Mouse (Mus musculus) urinary bladder, postnatal 14 days (tissue): ENCODE measurements at regions not wholly inside any gene's neighbourhood (a gene's known extent, or its start where the extent isn't known, plus 50 kb on each side); places are given as distances from the start of the nearest gene placed in this dataset.
A peak's percentile ranks its signal among the peaks of the same experiment; 100 is the strongest.

ENCODE experiments used
- DNase-seq: peaks from one replicate; pipeline ENCODE4 v3.0.0; 2021; ENCODE audit warnings: low spot score

GRCm38 (mm10) chr14:72222836-72223235 is 268.8 kb downstream of the Gm9195 start:
- no peak for DNase-seq

GRCm38 (mm10) chr14:72219523-72219922 is 272.1 kb downstream of the Gm9195 start:
- DNase-seq: no peak

GRCm38 (mm10) chr14:72200307-72200706 is 291.3 kb downstream of the Gm9195 start:
- DNase-seq: no peak

GRCm38 (mm10) chr14:72199900-72200299 is 291.7 kb downstream of the Gm9195 start:
- DNase-seq: no peak

GRCm38 (mm10) chr14:72197972-72198371 is 293.7 kb downstream of the Gm9195 start:
- DNase-seq: no peak

- DNase-seq: no peak
Measured at GRCm38 (mm10) chr14:72187329-72187984, 304.2 kb downstream of the Gm9195 start.

GRCm38 (mm10) chr14:72175751-72176150 is 315.9 kb downstream of the Gm9195 start:
- no peak for DNase-seq

GRCm38 (mm10) chr14:72172549-72173405 is 318.9 kb downstream of the Gm9195 start:
- no peak for DNase-seq

- DNase-seq: no peak
Measured at GRCm38 (mm10) chr14:72171777-72172176, 319.9 kb downstream of the Gm9195 start.

GRCm38 (mm10) chr14:72158537-72159323 is 332.9 kb downstream of the Gm9195 start:
- DNase-seq: peak; percentile 24

GRCm38 (mm10) chr14:72155197-72155907 is 336.3 kb downstream of the Gm9195 start:
- DNase-seq: no peak

- DNase-seq: no peak
Measured at GRCm38 (mm10) chr14:72151676-72152075, 340.0 kb downstream of the Gm9195 start.

- no peak for DNase-seq
Measured at GRCm38 (mm10) chr14:72149463-72149862, 342.2 kb downstream of the Gm9195 start.

- no peak for DNase-seq
Measured at GRCm38 (mm10) chr14:72148886-72149285, 342.8 kb downstream of the Gm9195 start.

GRCm38 (mm10) chr14:72146381-72146780 is 345.3 kb downstream of the Gm9195 start:
- DNase-seq: no peak

- DNase-seq: no peak
Measured at GRCm38 (mm10) chr14:72142883-72143487, 348.7 kb downstream of the Gm9195 start.

- no peak for DNase-seq
Measured at GRCm38 (mm10) chr14:72141136-72141535, 350.5 kb downstream of the Gm9195 start.

GRCm38 (mm10) chr14:72130149-72130548 is 361.5 kb downstream of the Gm9195 start:
- DNase-seq: no peak

- no peak for DNase-seq
Measured at GRCm38 (mm10) chr14:72121786-72122185, 369.9 kb downstream of the Gm9195 start.

GRCm38 (mm10) chr14:72121006-72121405 is 370.6 kb downstream of the Gm9195 start:
- no peak for DNase-seq

- no peak for DNase-seq
Measured at GRCm38 (mm10) chr14:72116842-72117241, 374.8 kb downstream of the Gm9195 start.
